Mouse (Mus musculus) gastrocnemius, adult 2 months (tissue): Measurements from ENCODE around the gene Lpcat2b. TPM values are rescaled to one million over a fixed set of nuclear protein-coding genes. Genes with fewer than 3 reads are reported as not detected.

Source experiments
- DNase-seq: peaks from one replicate; pipeline ENCODE4 v3.0.0; 2022
- H3K27ac ChIP-seq: fragments of 200-600 bp; 2 replicates; pipeline ENCODE4 v1.8.1; 2022; ENCODE audit warnings: mild to moderate bottlenecking
- H3K4me3 ChIP-seq: fragments of 200-600 bp; 2 replicates; pipeline ENCODE4 v1.8.1; 2022; ENCODE audit warnings: mild to moderate bottlenecking, moderate library complexity
- CTCF ChIP-seq: fragments of 200-600 bp; IDR thresholded peaks from 2 replicates; pipeline ENCODE4 v1.8.1; 2022; ENCODE audit warnings: antibody characterized with exemption, mild to moderate bottlenecking, moderate library complexity
- intact Hi-C: fragments of 180-260 bp; cut with DNase I; formaldehyde crosslinking; loops from one replicate; pipeline ENCODE4 v1.15.1; 2025
- total RNA-seq, 2 experiments: library from RNA; stranded (reverse); gene quantifications; 2 replicates each; pipeline ENCODE4 v1.2.3; 2021

Gene Lpcat2b
- total RNA-seq, 2 experiments from 2014 or later, result not detected

DNA sequence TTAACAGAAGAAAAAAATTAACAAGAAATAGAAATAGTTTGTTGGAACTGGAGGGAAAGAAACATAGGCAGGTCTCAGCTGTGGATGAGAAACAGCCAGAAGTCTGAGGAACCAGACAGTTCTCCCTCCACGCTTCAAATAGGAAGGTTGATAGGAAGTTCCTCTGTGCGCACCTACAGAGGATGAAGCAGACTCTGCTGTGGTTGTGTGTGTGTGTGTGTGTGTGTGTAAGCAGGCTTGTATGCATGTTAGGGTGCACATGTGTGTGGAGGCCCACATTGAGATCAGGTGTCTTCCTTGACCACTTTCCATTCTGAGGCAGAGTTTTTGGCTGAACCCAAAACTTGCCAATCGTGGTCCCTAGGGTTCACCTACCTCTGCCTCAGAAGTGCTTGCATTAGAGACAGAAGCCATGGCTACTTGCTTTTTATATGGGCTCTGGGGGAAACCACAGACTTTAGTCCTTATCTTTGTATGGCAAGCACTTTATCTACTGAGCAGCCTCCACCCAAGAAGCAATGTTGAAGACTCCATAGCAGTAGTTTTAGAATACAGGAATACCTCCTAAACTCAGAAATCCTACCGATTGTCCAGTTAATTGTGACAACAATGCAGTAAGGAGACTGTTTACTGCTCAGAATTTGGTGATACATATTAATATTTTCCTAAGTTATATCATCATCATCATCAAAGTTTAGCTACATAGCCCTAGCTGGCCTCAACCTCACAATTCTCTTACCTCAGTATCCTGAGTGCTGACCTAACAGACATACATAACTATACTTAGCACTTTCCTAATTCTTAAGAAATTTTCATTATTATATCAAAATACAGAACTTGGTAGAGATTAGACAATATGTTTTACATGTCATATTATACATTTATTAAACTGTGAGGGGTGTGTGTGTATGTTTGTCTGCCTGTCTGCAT lies 31.1 kb downstream of the Lpcat2b start:
- no peak overlapping the region for H3K27ac ChIP-seq
- no peak for DNase-seq
- intact Hi-C loops, result no loop called here
- TF ChIP-seq CTCF, result no peak
- H3K4me3 ChIP-seq, result no peak overlapping the region

DNA sequence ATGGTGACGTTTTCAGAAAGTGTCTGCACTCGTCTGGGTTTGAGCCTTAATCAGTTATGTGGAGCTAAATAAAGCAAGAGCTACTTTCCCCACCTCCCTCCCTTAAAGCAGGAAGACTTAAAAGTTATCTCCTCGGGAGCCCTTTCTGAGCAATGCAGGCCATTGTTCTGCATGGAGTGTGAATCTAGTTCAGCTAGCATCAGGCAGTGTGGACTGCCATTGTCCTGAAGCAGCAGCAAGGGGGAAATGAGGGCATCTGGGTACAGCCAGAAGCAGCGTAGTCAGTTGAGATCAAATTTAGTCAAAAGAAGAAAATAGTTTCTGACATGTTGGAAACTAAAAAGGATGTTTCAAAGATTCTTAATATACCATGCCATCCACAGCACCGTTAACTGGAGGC lies 35.2 kb downstream of the Lpcat2b start:
- no peak overlapping the region for H3K27ac ChIP-seq
- no peak for TF ChIP-seq CTCF

DNA sequence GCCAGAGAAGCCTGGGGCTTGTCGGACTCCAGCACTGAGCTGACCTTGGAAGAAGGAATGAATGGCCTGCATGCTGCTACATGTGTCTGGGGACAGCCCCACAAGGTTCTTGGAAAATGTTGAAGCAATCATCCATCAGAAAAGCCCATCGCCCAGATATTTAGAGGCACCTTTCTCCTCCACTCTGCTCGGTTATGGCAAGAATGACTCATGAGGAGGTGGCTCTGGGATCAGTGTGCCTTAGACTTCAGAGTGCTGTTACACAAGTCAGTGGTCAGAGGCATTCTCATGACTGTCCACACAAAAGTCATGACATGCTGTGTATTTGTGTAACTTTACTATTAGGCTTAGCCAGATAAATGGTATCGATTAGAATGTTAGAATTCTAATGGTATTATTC lies 35.7 kb downstream of the Lpcat2b start:
- no peak overlapping the region for H3K27ac ChIP-seq
- intact Hi-C loops, result no loop called here
- no peak for TF ChIP-seq CTCF
- no peak overlapping the region for H3K4me3 ChIP-seq
- no peak for DNase-seq

More for the DNA sequence above, 35.2 kb downstream of the Lpcat2b start:
- H3K4me3 ChIP-seq, result no peak overlapping the region
- DNase-seq, result no peak
- intact Hi-C loops, result no loop called here

DNA sequence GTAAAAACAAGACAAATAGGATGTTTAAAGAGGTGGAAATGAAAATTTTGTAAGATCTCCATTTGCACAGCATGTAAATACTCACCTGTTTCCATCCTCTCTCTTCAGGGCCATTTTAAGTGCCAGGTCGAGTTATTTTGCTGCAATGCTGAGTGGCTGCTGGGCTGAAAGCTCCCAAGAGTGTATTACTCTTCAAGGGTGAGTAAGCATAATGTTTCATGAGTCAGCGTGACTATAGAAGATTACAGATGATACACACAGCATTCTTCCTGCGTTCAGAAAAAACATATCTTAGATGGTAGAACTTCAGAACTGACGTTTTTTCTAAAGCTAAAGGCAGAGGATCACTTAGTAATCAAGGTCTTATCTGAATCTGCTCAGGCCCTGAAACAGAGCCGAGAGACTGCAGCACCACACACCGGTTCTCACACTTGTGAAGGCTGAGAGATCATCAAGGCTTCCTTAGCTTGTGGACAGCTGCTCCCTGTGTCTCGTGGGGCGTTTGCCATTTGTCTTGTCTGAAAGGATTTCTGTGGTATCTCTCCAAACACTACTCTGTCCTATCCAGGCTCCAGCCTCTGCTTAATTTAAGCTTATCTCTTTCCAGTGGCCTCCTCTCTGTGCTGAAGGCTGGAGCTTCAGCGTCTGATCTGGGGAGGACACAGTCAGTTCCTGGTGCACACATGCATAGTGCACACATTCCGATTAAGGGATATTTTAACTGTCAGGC lies 39.4 kb downstream of the Lpcat2b start:
- H3K27ac ChIP-seq, result no peak overlapping the region
- no peak for TF ChIP-seq CTCF
- intact Hi-C loops, result no loop called here
- no peak for DNase-seq
- H3K4me3 ChIP-seq, result no peak overlapping the region

DNA sequence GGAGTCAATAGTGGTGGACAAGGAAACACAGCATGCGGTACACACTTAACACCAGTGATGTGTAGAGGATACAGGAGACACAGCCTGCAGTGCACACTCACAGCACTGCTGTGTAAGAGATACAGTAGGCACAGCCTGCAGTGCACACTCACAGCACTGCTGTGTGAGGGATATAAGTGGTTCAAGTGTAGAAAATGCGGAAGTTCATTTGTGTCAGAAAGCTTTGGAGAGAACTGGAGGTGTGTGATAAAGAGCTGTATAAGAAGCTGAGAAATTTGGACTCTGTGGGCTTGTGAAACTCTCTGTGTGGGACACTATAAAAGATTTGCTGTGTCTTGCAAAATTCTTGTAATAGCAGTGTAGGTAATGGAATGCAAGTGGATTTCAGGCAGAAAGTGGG lies 48.8 kb downstream of the Lpcat2b start:
- DNase-seq, result no peak
- no peak for TF ChIP-seq CTCF
- Histone ChIP-seq H3K27ac (no peak overlapping the region), H3K4me3 (no peak overlapping the region)
- intact Hi-C loops, result no loop called here

Other genes with a start within 250 kb of the Lpcat2b start
- 10 to 100 TPM; 20.5 to 22.9 TPM for gene Tgfbr3, start 141.9 kb upstream of the Lpcat2b start, total RNA-seq
- gene Brdt, start 100.4 kb upstream of the Lpcat2b start, total RNA-seq, result 1 to 10 TPM; 2.1 to 2.3 TPM
- gene Ephx4, start 28.8 kb upstream of the Lpcat2b start, total RNA-seq, result under 1 TPM; 0.67 to 0.99 TPM
- gene Btbd8, start 6.4 kb downstream of the Lpcat2b start, total RNA-seq, result 1 to 10 TPM; 5.5 to 8.5 TPM
- gene Gm42669, start 76.1 kb downstream of the Lpcat2b start, total RNA-seq, result under 1 TPM in 1 of 2 experiments, not detected in 1; 0.08 TPM
- gene 1700028K03Rik, start 103.2 kb downstream of the Lpcat2b start, total RNA-seq, result under 1 TPM in 1 of 2 experiments, not detected in 1; 0.11 TPM
- 10 to 100 TPM; 13.5 to 13.9 TPM for gene Rpap2, start 165.8 kb downstream of the Lpcat2b start, total RNA-seq
- gene Glmn, start 166.3 kb downstream of the Lpcat2b start, total RNA-seq, result 1 to 10 TPM; 4.4 to 6.2 TPM